Mouse (Mus musculus): Measurements from ENCODE around the gene Madd. TPM values are rescaled to one million over a fixed set of nuclear protein-coding genes. Genes with fewer than 3 reads are reported as not detected.
A peak's percentile ranks its signal among the peaks of the same experiment; 100 is the strongest.

Gene Madd
- total and polyA plus RNA-seq, 2 experiments from 2014 or later: 39.8 to 87.1 TPM

DNA sequence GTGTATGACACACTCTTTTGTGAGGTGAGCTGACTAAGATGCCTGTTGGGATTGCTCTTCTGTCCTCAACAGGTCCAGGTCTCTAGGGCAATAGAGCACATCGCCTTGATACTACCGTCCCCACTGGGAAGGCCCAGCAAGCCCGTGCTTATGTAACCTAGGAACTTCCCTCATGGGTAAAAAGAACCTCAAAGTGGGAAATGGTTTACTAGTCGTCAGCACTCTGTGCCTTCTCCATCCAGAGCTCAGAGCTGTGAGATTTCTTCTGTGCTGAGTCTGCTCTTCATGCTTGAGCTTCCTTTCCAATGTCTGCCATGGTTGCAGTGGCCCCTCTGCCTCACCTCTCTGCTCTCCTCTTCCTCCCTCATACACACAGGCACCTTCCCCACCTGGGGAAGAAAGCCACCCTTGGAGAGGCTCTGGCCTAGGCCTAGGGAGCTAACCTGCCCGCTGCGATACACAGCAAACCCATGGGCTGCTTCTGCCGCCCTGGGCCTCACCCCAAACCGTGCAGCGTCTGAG lies 22.7 kb upstream of the Madd start:
- no peak for ATAC-seq (ENCODE audit: low FRiP score)
- no peak overlapping the region for H3K27ac ChIP-seq (ENCODE audit: low read depth, low read length)
- H3K36me3 ChIP-seq (ENCODE audit: insufficient read depth, low read length): peaks cover 45% of the 10 kb centered on the region
- no peaks in the 10 kb centered on the region for H3K9me3 ChIP-seq (ENCODE audit: low read length)
- TF ChIP-seq CTCF (IDR thresholded peaks at IDR 0.05): no peak
- peaks cover 12% of the 10 kb centered on the region; the same call in 1 of the 2 replicates for H3K4me1 ChIP-seq (ENCODE audit: insufficient read depth, low read length)
- H3K4me2 ChIP-seq (ENCODE audit: low read depth, low read length, poor library complexity, severe bottlenecking): no peak overlapping the region
- DNase-seq (ENCODE audit: low spot score): no peak
- no peak overlapping the region for H3K9ac ChIP-seq (replicated peaks; ENCODE audit: low read length, poor library complexity, severe bottlenecking)
- no peak overlapping the region for H3K4me3 ChIP-seq (ENCODE audit: low read depth, low read length)
- 98% methylated on average over 9 of the region's 9 CpGs for WGBS
- no peaks in the 10 kb centered on the region for H3K27me3 ChIP-seq (ENCODE audit: insufficient read depth, low read length)

DNA sequence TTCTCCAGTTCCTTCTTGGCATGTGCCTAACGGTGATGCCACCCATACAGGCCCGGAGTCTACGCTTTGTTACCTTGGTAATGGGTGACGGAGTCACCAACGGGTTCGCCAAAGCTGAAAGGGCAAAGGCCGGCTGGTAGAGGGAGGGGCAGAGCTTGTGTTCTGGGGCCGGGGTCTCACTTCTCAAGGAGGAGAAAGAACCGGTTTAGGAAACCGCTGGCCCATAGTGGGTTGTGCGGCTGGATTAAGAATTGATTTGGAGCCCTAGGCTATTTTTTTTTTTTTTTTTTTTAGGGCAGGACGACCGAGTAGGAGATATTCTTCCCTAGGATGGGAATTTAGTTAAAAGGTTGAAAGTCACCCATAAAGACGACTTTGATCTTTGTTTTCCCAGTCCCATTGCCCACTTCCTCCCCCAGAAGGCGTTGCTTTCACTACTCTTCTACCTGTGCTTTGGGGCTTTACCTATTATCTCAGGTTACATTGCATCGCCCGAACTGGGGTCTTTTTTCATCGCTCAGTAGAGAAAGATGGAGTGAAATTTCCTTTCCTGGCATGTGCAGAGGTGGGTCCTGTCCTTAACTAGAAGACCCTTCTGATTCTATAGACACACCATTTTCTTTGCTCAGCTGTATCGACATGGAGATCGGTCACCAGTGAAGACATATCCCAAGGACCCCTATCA lies 19.5 kb upstream of the Madd start:
- H3K27ac ChIP-seq (ENCODE audit: low read depth, low read length): peak overlapping the region; percentile 84
- DNase-seq (ENCODE audit: low spot score) (no peak), ATAC-seq (ENCODE audit: low FRiP score) (no peak; the same call in 1 of the 2 replicates)
- H3K27me3 ChIP-seq (ENCODE audit: insufficient read depth, low read length): no peaks in the 10 kb centered on the region
- H3K9ac ChIP-seq (replicated peaks; ENCODE audit: low read length, poor library complexity, severe bottlenecking): peak overlapping the region; percentile 76
- peak overlapping the region; percentile 68 for H3K4me2 ChIP-seq (ENCODE audit: low read depth, low read length, poor library complexity, severe bottlenecking)
- no peak for TF ChIP-seq CTCF (IDR thresholded peaks at IDR 0.05)
- H3K36me3 ChIP-seq (ENCODE audit: insufficient read depth, low read length): peaks cover 18% of the 10 kb centered on the region
- H3K4me3 ChIP-seq (ENCODE audit: low read depth, low read length): peak overlapping the region; percentile 52
- H3K4me1 ChIP-seq (ENCODE audit: insufficient read depth, low read length): peaks cover 12% of the 10 kb centered on the region; the same call in 1 of the 2 replicates
- no peaks in the 10 kb centered on the region for H3K9me3 ChIP-seq (ENCODE audit: low read length)
- 14% methylated on average over 20 of the region's 20 CpGs for WGBS

DNA sequence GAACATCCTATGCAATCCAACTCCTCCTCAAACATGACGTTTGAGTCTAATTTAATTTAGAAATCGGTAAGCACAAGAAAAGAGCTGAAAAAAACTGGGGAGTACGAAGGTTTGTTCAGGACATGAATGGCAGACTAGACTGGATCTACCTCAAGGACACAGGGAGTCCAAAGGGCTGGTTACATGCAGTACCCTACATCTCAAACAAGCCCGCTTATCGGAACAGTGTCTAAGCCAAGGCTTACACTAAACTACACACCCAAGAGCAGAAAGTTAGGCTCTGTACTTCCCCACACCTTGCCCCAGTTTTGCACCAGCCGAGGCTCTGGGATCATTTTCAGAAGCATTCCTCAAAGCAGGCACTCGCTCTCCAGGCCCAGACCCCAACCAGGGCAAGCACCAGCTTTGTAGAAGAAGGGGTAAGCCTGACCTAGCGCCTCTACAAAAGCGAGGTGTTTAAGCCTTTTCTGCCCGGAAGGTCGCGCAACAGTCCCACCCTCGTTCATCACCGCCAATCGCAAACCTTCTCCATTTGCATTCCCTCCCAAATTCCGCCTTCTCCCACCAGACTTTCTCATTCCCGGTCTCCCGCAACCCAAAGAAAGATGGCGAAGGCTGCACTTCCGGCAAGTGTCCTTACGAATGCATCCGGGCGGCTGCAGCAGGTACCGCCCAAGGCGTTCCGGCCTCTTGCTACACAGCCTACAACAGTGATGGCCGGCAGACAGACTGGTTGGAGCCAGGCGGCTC lies 18.8 kb upstream of the Madd start, which contains the start of the genes Nr1h3 and Acp2:
Gene Nr1h3, minus strand, starts transcription at position 613 of the 750 bp plus-strand sequence.
Gene Acp2, plus strand, starts transcription at position 664 of the 750 bp plus-strand sequence.
- Histone ChIP-seq H3K4me2 (ENCODE audit: low read depth, low read length, poor library complexity, severe bottlenecking) (peak within 1 kb of the TSS; percentile 68), H3K4me3 (ENCODE audit: low read depth, low read length) (peak within 1 kb of the TSS; percentile 52), H3K4me1 (ENCODE audit: insufficient read depth, low read length) (peaks cover 12% of the 10 kb centered on the region; the same call in 1 of the 2 replicates), H3K36me3 (ENCODE audit: insufficient read depth, low read length) (peaks cover 12% of the 10 kb centered on the region; the same call in 1 of the 2 replicates), H3K27me3 (ENCODE audit: insufficient read depth, low read length) (no peaks in the 10 kb centered on the region), H3K9me3 (ENCODE audit: low read length) (no peaks in the 10 kb centered on the region), H3K9ac (replicated peaks; ENCODE audit: low read length, poor library complexity, severe bottlenecking) (peak within 1 kb of the TSS; percentile 76), H3K27ac (ENCODE audit: low read depth, low read length) (peak within 1 kb of the TSS; percentile 84)
- 2% methylated on average over 28 of the region's 28 CpGs for WGBS
- DNase-seq (ENCODE audit: low spot score) (peak; percentile 96), ATAC-seq (ENCODE audit: low FRiP score) (peak; percentile 96)
- TF ChIP-seq CTCF (IDR thresholded peaks at IDR 0.05): peak; percentile 18; the same call in 1 of the 2 replicates

DNA sequence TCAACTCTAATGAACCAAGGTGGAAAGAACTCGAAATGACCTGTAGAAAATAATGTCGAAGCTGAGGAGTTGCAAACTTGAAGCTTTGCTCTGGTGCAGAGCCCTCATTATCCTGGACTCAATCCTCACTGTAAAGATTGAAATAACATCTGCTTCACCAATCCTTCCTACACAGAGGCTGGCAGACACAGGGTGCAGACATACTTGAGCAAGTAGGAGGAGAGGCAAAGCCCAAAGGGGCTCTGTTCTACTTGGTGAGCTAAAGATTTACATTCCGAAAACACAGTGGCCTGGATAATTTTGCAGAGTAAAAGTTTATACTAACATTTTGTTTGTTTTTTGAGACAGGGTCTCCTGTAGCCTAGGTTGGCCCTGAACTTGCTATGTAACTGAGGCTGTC lies 15.3 kb upstream of the Madd start:
- H3K4me1 ChIP-seq (ENCODE audit: insufficient read depth, low read length): peaks cover 10% of the 10 kb centered on the region; the same call in 1 of the 2 replicates
- no peak for TF ChIP-seq CTCF (IDR thresholded peaks at IDR 0.05)
- no peak overlapping the region for H3K9ac ChIP-seq (replicated peaks; ENCODE audit: low read length, poor library complexity, severe bottlenecking)
- H3K4me3 ChIP-seq (ENCODE audit: low read depth, low read length): no peak overlapping the region
- no peak overlapping the region for H3K4me2 ChIP-seq (ENCODE audit: low read depth, low read length, poor library complexity, severe bottlenecking)
- H3K36me3 ChIP-seq (ENCODE audit: insufficient read depth, low read length): no peaks in the 10 kb centered on the region
- 85% methylated on average over 3 of the region's 3 CpGs for WGBS
- ATAC-seq (ENCODE audit: low FRiP score): no peak
- DNase-seq (ENCODE audit: low spot score): no peak
- no peaks in the 10 kb centered on the region for H3K9me3 ChIP-seq (ENCODE audit: low read length)
- H3K27me3 ChIP-seq (ENCODE audit: insufficient read depth, low read length): no peaks in the 10 kb centered on the region
- H3K27ac ChIP-seq (ENCODE audit: low read depth, low read length): no peak overlapping the region

DNA sequence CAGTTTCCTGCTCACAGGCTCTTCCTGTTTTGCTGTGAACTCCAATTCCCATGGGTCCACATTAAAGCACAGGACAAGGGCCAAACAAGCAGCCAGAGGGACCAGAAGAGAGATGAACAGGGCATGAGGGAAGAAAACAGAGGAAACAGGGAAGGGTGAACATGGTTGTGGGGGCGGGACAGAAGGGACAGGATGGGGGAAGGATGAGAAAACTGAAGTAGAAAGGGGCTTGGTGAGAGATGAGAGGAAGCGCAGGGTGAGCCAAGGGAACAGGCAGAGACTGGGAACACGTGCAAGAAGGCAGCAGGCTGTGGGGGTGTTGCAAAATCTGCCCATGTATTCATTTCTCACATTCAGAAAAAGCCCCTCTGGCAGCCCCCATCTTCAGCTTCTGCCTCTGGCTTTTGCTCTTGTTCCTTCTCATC lies 13.0 kb upstream of the Madd start:
- DNase-seq (ENCODE audit: low spot score): no peak

More for the DNA sequence above, 13.0 kb upstream of the Madd start:
- Histone ChIP-seq H3K4me1 (ENCODE audit: insufficient read depth, low read length) (0 out of 2 replicates have a peak, but pooled peaks cover 3% of the 10 kb centered on the region), H3K9me3 (ENCODE audit: low read length) (no peaks in the 10 kb centered on the region), H3K27ac (ENCODE audit: low read depth, low read length) (no peak overlapping the region), H3K4me3 (ENCODE audit: low read depth, low read length) (no peak overlapping the region), H3K4me2 (ENCODE audit: low read depth, low read length, poor library complexity, severe bottlenecking) (no peak overlapping the region), H3K9ac (replicated peaks; ENCODE audit: low read length, poor library complexity, severe bottlenecking) (no peak overlapping the region), H3K36me3 (ENCODE audit: insufficient read depth, low read length) (no peaks in the 10 kb centered on the region), H3K27me3 (ENCODE audit: insufficient read depth, low read length) (no peaks in the 10 kb centered on the region)
- 70% methylated on average over 3 of the region's 3 CpGs for WGBS
- ATAC-seq (ENCODE audit: low FRiP score): no peak
- TF ChIP-seq CTCF (IDR thresholded peaks at IDR 0.05): no peak
